Mouse (Mus musculus) lung, adult 2 months (tissue): ENCODE results near the gene Mark1.

Source experiments
- CTCF ChIP-seq: fragments of 200-500 bp; IDR thresholded peaks from 2 replicates; pipeline ENCODE4 v1.5.1; 2011; ENCODE audit warnings: mild to moderate bottlenecking, low read length, control low read depth; ENCODE audit not compliant: insufficient read depth
- POLR2A ChIP-seq: fragments of 200-500 bp; IDR thresholded peaks from 2 replicates; pipeline ENCODE4 v1.6.1; 2011; ENCODE audit warnings: low read depth, mild to moderate bottlenecking, control low read depth, low read length, borderline replicate concordance; ENCODE audit errors: extremely low read depth

GRCm38 (mm10) chr1:184969374-184969773 lies 30.0 kb downstream of the Mark1 start:
- TF ChIP-seq CTCF = no peak
- no peak for TF ChIP-seq POLR2A
